In the genomic region with DNA sequence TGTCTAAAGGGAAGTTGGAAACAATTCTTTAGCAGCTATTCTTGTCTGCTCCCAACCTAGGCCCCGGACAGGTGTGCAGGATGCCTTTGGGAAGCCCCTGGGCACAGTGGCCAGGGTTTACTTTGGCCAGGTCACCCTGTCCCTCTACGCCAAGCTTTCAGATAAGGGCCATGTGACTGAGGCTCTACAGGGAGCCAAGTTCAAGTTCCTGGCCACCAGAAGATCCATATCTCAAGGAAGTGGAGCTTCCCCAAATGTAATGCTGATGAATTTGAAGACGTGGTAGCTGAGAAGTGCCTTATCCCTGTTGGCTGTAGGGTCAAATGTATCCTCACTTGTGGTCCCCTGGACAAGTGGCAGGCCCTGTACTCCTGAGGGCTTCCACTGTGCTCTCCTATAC, we compare ENCODE assay signal across 17 mouse cellular contexts.
"Had no signal": no experiment of that assay in that cellular context is flagged by ENCODE, and none has a peak within 500 bp of the region (broad histone marks: within the 10 kb centered on the region; RNA-seq: fewer than 3 reads in every experiment).

No protein-coding gene starts in this region.

- H3K9me3 ChIP-seq: lung, embryonic 15.5 days; megakaryocyte, embryonic 14.5 days; midbrain, embryonic 13.5 days; midbrain, embryonic 15.5 days; neural tube, embryonic 12.5 days; stomach, embryonic 15.5 days had no signal

- H3K27me3 ChIP-seq: lung, embryonic 15.5 days; stomach, embryonic 15.5 days had no signal

- H3K9ac ChIP-seq: lung, embryonic 15.5 days; midbrain, embryonic 13.5 days; midbrain, embryonic 15.5 days; neural tube, embryonic 12.5 days; stomach, embryonic 15.5 days had no signal

- H3K36me3 ChIP-seq: lung, embryonic 15.5 days; midbrain, embryonic 13.5 days; midbrain, embryonic 15.5 days; neural tube, embryonic 12.5 days; stomach, embryonic 15.5 days had no signal

- H3K27ac ChIP-seq: lung, embryonic 15.5 days; macrophage; midbrain, embryonic 13.5 days; midbrain, embryonic 15.5 days; neural tube, embryonic 12.5 days; stomach, embryonic 15.5 days; stomach, postnatal 0 days had no signal

- ATAC-seq: lung, postnatal 0 days; midbrain, embryonic 13.5 days; midbrain, embryonic 15.5 days had no signal

- H3K4me2 ChIP-seq: lung, embryonic 15.5 days; midbrain, embryonic 11.5 days; midbrain, embryonic 13.5 days; midbrain, embryonic 15.5 days; neural tube, embryonic 12.5 days; stomach, embryonic 15.5 days had no signal

- H3K4me3 ChIP-seq: lung, embryonic 15.5 days; megakaryocyte, embryonic 14.5 days; midbrain, embryonic 13.5 days; midbrain, embryonic 15.5 days; neural tube, embryonic 12.5 days; stomach, embryonic 15.5 days had no signal

- DNase-seq: lung, adult 2 months; lung, postnatal 14 days; lung, postnatal 36 days; right cerebral cortex, postnatal 14 days; thymus, adult 2 months; thymus, postnatal 25 days; thymus, postnatal 4 days had no signal
